Mouse (Mus musculus) gastrocnemius, adult 18-20 months (tissue): ENCODE data around the gene E2f2. TPM values are rescaled to one million over a fixed set of nuclear protein-coding genes. Genes with fewer than 3 reads are reported as not detected.

Experiments used
- DNase-seq: peaks from one replicate; pipeline ENCODE4 v3.0.0; 2021; ENCODE audit warnings: low spot score
- total RNA-seq, 2 experiments: library from RNA; stranded (reverse); gene quantifications; 2 replicates each; pipeline ENCODE4 v1.2.3; 2021

The E2f2 gene
- total RNA-seq, 2 experiments from 2014 or later, result 0.73 to 0.76 TPM

DNA sequence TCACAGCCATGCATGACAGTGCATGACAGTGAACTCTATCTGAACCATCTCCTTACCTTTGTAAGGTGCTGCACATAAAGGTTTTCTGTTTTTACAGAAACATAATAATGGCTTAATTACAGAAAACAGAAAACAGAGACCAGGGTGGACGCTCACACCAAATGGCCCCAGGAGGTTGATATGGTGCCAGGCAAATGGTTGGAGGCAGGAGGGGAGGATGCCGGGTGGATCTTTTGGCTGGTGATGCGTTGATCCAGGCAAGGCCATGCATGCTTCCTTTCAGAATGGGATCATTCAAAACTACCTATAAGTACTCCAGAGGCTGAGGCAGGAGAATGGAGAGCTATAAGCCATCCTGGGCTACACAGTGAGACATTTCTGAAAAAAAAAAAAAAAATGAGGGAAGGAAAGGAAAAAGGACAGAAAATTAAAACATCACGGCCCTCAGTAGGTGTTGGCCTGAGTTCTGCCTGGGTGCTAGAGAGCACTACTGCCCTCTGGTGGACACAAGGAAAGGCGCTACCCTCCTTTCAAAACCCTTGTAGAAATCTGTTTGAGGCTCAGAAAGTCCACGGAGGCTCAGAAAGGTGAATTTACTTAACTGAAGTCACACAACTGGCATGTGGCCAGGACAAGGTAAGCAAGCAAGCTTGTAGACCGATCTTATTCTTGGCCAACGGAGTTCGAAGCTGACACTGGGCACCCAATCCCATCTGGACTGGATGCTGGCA lies 27.5 kb downstream of the E2f2 start:
- peak; percentile 53 for DNase-seq

DNA sequence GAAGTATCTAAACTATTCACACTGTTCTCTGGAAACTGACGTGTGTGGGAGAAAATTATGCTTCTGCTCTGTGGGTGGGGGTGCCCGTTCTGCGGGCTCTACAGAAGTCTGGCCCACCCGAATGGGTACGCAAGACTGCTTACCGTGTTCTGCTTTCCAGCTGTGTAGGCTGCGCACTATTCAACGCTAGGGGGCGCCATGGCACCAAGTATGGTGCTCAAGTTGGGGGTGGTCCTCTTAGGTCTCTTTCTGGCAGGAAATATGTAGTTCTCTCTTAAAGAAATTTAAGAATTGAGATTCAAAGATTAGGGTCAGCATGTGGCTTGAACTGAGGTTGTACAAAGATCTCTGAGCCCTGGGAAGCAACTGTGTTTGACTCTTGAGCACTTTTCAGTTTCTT lies 30.3 kb downstream of the E2f2 start:
- peak; percentile 68 for DNase-seq

DNA sequence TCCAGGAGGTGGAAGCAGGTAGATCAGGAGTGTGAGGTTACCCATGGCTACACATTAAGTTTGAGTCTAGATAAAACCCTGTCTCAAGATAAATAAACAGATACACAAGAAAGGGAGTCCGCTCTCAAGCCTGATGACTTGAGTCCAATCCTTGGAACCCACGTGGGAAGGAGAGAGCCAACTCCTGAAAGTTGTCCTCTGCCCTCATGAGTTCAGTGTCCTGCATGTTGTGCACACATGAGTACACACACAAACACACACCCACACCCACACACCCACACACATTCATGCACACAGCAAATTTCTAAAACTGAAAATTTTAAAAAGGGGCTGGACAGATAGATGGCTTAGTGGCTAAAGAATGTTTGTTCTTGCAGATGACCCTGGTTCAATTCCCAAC lies 32.6 kb downstream of the E2f2 start:
- no peak for DNase-seq

GRCm38 (mm10) chr4:136206033-136206893 lies 34.1 kb downstream of the E2f2 start, which contains the start of gene Asap3:
Asap3 (plus strand) TSS chr4:136206365.
- peak; percentile 96 for DNase-seq

DNA sequence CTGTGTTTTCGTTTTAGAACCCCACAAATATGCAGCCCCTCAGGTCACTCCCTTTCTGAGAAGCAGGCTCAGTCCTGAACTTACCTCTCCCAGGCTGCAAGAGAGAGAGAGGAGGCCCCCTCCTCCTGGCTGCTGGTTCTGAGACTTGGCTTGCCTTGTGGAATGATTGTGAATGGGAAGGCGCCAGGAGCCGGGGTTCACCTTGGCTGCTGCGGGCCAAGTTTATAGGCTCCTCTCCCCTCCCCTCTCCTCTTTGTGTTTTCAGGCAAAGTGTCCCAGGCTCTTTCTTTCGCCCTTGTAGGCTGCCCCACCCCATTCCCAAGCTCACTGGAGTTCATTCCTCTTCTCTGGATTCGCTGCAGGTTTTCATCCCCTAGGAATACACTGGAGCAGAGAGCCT lies 34.7 kb downstream of the E2f2 start:
- no peak for DNase-seq

DNA sequence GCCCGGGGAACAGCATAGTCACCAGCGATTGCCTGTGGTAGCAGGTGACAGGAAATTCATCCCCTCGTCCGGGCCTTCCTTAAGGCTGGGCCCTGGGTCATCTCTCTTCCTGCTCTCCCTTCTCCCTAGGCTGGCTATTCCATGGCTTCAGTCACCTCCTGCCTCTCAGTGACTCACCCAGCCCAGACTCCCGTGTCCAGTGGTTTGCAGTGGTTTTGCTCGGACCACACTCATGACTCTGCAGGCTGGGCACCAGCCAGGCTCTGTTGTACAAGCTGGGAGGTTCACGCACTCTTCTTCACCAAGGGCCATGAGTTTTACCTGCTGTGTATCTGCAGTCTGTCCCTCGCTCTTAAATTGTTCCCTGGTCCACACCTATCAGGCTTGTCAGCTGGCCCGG lies 38.7 kb downstream of the E2f2 start:
- no peak for DNase-seq

- no peak for DNase-seq
These were observed 41.4 kb downstream of the E2f2 start for GRCm38 (mm10) chr4:136213629-136214028.

DNA sequence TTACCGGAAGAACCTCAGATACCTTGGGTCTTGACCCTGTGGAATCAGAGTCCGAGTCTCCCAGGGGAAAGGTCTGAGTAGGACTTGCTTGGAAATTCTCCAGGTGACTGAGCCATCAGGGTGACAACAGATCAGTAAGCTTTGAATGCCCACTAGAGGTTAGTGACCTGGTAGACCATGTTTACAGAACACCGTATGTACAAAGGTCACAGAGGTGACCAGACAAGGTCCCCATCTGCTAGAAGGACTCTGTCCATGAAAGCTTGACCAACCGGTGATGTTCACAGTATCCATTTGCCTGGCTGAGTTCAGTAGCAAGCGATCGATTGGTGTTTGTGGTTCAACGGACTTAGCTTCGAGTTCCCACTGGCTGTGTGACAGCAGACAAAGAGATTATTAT lies 42.6 kb downstream of the E2f2 start:
- no peak for DNase-seq

DNA sequence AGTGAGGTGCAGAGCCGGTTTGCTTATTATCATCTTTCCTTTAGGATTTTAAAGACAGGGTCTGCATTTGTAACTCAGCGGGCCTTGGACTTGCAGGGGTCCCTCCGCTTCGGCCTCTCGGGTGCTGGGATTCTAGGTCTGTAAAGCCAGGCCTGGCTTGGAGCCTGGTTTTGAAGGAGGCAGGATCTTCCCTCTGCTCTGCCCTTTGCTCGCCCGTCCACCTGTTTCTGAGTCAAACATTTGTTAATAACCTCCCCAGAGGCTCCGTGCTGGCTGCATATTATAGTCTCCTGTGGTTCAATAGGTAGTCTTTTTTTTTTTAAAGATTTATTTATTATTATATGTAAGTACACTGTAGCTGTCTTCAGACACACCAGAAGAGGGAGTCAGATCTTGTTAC lies 43.4 kb downstream of the E2f2 start:
- no peak for DNase-seq

DNA sequence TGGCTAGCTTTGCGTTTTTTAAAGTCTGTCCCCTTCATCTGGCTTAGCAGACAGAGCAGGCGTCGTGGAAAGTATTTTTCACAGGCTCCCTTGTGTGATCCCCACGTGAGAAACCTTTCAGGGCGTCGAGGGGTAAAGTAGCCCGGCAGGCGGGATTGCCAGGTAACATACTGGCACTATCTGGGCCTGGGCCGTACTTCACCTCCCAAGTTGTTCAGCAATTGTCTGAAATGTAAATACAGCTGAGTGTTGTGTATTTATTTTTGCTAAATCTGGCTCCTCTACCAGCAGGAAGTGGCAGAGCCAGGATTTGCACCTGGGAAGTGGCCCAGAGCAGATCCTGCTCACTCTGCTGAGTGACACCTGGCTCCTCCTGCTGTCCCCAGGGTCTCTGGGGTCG lies 44.9 kb downstream of the E2f2 start:
- no peak for DNase-seq

- peak; percentile 92 for DNase-seq
These were observed 46.5 kb downstream of the E2f2 start for GRCm38 (mm10) chr4:136218595-136219214.

DNA sequence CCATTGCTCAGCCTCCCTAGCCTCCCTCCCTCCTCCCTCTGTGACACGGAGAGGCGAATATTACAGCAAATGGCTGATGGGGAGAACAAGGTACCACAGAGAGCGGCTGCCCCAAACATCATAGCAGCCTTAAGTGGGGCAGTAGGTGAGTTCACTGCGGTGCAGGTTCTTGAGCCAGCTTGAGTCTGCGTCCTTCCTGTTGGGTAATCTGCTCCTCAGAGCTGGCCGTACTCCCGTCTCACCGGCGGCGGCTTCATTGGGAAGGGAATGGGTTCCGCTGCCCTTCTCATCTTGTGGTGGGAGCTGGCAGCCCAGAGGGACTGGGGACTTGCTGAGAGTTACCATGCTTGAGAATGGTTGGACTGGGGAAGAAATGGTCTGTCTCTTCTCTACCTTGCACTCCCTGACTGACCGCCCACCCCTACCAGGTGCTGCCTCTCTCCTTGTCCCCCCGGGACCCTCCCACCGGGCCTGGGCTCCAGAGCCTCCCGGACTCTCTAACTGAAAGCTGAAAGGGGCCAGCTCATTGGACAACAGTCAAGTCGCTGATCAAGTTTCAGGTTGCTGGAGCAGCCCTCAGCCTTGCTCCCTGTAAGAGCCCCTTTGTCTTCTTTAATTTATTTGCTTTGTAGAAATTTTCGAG lies 48.1 kb downstream of the E2f2 start:
- DNase-seq, result no peak

GRCm38 (mm10) chr4:136223549-136224239 lies 51.5 kb downstream of the E2f2 start:
- DNase-seq, result no peak

DNA sequence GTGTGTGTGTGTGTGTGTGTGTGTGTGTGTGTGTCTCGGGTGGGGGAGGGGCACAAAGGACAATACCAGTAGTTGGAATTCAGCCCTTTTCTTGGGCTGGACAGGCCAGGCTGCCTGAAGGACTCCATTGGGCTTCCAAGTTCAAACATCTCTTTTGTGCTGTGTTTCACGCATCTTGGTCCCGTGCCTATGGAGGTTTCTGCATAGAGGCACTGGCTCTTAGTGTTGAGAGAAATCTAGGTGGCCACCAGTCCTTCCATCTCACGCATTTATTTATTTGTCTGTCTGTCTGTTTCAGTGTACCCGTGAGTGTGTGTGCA lies 52.0 kb downstream of the E2f2 start:
- no peak for DNase-seq

- DNase-seq, result no peak
These were observed 52.7 kb downstream of the E2f2 start for GRCm38 (mm10) chr4:136224677-136225460.

GRCm38 (mm10) chr4:136227408-136227807 lies 55.2 kb downstream of the E2f2 start:
- no peak for DNase-seq

DNA sequence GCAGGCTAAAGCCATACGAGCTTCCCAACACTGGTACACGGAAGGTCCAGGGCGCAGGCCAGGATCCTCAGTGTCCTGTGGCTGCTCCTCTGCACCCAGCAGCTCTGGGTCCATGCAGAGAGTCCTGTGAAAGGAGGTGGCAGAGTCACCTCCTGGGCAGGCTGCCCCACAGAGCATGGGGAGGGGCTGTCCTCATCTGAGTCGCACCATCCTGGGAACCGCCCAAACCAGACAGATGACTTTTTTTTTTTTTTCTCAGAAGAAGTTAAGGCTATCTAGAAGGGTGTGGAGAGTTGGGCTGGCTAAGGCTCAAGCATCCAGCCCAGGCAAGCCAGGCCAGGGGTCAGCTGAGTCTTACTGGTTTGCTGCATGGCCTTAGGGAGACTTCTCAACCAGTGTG lies 56.4 kb downstream of the E2f2 start:
- DNase-seq, result no peak

GRCm38 (mm10) chr4:136238669-136239068 lies 66.5 kb downstream of the E2f2 start:
- no peak for DNase-seq

DNA sequence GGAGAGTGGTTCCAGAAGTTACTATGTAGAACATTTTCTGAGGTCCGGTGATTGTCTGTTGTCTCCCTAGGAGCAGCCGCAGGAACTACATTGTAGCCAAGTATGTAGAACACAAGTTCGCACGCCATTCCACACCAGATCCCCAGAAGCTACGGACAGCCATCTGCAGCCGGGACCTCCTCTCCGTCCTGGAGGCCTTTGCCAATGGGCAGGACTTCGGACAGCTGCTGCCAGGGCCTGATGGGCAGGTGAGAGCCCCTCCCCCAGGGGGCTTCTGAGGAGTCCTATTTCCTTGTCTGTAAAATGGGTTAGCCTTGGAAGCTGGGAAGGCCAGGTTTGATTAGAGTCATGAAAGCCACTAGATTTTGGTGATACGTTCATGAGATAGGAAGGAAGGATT lies 66.9 kb downstream of the E2f2 start:
- no peak for DNase-seq

GRCm38 (mm10) chr4:136239622-136240021 lies 67.4 kb downstream of the E2f2 start:
- DNase-seq, result peak; percentile 88

- DNase-seq, result no peak
These were observed 67.9 kb downstream of the E2f2 start for GRCm38 (mm10) chr4:136240123-136240522.
